Mouse (Mus musculus) mature B cell (primary cell): ENCODE measurements around the gene Ceacam1.

Experiments used
- in situ Hi-C: fragments of 300-500 bp; cut with MboI; formaldehyde crosslinking; loops from 2 replicates; pipeline ENCODE4 v1.14.3; 2019

Ceacam1 gene

DNA sequence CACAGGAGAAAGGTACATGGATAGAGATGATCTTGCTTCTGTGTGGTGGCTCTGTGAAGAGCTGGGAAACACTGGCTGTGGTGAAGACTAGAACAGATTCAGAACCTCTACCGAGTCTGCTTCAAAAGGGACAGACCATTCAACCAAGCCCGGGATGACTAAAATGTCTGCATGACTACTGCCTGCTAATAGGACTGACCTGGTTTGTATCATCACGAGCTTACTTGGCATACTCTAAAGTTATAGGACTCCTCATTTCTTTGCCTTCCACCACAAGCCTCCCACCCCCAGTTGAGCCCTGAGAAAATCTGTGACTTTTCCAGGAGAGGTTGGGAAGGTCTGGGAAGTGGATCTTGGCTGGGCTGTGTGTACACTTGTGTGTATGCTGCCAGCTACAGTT lies 65.5 kb downstream of the Ceacam1 start:
- in situ Hi-C loops, result no loop called here
